Mouse (Mus musculus): Measurements from ENCODE around the gene Ccr1l1.
"Not testable (repeated sequence)": the region's sequence is repeated elsewhere in the genome, so short reads cannot be mapped to it uniquely, and the experiment has no call there.

Gene Ccr1l1

DNA sequence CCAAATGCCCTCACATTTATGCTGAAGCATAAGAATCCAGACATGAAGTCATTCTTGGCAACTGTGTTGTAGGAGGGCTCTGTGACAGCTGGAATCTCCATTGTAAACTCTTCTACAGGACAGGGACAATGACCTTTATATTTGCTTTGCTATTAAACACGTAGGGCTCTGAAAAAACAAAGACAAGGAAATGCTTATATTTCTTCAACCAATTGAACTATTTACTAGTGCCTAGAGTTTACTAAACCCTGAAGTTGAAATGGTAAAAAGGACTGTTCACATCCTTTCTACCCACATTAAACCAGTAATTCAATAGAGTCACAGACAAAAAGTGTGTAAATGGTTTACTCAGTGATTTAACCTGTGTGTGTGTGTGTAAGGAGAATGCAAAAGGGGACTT, at the start of gene Ccr1l1:
Gene Ccr1l1 (minus strand): TSS at position 101 of the 400 bp plus-strand sequence.
- no peak for DNase-seq

DNA sequence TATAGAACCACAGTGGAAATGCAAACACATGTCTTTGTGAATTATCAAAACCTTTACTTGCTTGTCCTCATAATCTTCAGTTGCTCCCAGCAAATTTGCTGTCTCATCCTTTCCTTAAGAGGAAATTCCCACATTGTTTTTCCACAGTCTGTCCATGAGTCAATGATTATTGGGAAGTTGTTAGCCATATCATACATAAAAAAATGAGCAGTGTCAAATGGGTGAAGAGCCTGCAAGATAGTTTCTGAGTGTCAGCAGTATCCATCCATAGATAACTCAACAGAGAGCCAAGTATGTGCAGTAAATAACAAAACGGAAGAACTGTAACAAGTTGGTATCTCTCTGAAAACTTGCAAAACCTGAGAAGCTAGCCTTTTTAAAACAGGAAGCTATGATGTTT, 43.5 kb upstream of the Ccr1l1 start, which contains the start of gene Ccr3:
Gene Ccr3 (plus strand): TSS at position 301 of the 400 bp plus-strand sequence.
- no peak for DNase-seq

DNA sequence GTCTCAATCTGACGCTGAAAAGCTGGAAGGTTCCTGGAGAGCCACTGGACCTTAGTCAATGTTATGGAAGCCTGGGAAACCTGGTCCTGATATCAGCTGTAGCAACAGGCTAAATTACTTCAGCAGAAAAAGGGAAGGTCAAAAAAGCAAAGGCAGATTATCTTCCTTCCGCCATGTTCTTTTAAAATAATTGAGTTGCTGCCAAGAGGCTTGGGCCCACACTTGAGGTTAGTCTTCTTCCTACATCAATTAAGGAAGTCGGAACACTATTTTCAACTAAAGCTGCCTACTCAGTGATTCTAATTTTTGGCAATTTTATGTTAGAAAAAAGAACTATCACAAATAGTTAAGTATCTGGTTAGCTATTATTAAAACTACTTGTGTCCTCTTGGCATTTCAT, 41.7 kb upstream of the Ccr1l1 start:
- DNase-seq = no peak

DNA sequence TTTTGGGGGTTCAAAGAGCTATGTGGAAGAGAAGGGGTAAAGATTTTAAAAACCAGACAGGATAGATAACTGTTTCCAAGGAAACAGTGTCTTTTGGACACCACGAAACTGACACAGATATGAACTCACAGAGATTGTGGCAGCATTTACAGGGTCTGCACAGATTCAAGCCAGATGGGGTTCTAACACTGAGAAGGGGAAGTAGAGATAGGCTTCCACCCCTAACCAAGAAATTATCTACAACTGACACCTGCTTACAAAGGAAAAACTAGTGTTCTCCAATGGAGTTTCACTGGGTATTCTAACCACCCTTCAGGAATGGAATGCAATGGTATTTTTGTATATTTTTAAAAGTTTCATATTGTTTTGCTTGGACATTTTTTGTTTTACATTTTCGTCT, 37.8 kb upstream of the Ccr1l1 start:
- no peak for DNase-seq

DNA sequence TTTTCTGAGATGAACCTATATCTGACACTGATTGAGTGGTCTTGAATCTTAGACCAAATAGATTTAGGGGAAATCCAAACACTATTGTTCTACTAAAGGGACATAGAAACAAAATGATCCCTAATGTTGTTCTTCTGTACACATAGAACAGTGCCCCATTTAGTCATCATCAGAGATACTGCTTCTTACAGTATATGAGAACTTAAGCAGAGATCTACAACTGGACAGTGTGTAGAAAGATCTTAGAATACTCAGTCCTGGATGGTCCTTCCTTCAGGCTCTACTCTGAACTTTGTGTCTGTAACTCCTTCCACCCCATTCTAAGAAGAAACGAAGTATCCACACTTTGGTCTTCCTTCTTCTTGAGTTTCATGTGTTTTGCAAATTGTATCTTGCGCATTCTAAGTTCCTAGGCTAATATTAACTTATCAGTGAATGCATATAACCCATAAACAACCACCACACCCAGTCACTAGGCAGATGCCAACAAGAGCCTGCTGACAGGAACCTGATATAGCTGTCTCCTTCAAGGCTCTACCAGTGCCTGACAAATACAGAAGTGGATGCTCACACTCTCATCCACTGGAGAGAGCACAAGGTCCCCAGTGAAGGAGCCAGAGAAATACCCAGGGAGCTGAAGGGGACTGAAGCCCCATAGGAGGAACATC, 36.9 kb upstream of the Ccr1l1 start:
- DNase-seq = no peak

DNA sequence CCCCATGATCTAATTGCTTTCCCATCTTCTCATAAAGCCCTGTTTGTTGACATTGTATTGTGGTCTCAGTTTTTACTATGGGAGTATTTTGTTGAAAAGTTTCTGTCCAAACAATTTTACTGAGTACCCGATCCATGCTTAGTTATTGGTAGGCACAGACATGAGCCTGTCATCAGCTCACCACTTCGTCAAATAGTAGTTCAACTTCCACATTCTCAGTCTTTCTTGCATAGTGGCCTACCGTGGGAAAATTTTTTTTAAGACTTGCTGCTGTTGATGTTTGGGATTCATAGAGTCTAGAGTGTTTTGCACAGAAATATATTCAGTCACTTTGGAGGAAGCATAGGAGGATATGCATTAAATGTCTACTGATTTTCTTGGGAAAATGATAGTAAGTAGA, 35.1 kb upstream of the Ccr1l1 start:
- no peak for DNase-seq

DNA sequence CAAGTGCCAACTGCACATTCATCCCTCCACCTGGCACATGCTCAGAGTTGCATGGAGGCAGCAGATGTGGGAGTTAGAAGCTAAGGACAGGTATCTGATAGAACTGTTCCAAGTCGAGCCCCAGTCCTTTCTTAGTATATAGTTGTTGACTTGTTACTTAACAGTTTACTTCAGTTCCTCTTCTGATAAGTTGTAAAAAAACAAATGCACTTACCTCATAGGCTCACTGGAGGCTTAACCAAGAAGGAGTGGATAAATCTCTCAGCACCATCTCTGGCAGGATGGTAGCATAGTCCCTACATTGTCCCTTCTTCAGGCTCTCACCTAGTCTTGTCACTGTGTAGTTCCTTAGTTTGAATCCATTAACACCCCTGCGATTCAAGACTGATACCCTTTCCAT, 34.5 kb upstream of the Ccr1l1 start:
- DNase-seq = no peak

DNA sequence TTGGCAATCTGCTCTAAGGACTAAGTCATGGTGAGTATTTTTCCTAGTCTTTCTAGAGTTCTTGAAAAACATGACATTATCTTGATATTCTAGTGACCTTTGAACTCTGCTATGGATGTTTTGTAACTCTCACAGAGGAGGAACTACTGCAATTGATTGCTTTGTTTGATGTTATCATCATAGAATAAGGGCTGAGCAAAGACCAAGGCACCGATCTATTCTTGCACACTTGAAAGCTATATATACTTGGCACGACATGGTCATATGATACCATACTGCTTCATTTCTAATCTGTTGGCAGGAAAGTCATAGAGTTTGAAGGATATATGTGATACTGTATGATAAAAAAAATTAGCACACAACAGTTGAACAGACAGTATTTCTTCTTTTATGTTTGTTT, 21.6 kb upstream of the Ccr1l1 start:
- no peak for DNase-seq

DNA sequence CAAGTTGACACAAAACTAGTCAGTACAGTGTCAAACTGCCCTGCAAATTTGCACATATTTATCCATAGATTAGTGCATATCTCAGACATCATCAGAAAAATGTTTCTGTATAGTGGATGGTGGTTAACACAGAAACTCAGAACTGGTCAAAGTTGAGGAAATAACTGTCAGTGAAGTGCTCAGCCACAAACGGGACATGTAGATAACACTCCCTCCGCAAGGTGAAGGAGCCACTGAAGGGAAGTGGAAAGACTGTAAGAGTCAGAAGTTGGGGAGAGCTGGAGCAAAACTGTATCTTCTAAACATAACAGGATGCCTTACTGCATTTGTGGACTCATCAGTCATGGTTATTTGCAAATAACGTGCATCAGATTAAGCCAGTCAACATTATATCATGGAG, 19.5 kb upstream of the Ccr1l1 start:
- DNase-seq = no peak

DNA sequence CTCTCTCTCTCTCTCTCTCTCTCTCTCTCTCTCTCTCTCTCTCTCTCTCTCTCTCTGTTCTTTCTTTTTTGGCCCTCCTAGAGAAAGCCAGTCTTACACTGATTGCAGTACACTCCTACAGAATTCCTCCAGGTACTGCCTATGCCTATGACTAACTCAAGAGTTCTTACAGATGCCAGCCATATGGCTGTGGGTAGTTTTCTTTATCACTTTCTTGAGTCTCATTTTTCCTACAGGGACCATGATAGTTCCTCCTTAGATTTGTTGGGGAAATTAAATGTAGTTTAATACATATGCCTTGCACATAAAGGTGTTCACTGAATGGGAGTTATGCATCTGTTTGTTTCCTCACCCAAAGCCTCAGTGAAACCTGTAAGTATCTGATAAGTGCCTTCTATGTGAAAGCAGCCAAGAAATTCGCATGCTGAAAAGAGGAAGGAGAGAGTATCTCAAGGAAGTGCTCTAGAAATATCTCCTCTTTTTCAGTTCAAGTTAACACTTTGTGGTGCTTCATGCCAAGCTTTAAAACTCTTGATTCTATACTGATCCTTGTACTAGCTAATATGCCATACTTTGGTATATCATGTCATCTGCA, 13.2 kb upstream of the Ccr1l1 start:
- no peak for DNase-seq

DNA sequence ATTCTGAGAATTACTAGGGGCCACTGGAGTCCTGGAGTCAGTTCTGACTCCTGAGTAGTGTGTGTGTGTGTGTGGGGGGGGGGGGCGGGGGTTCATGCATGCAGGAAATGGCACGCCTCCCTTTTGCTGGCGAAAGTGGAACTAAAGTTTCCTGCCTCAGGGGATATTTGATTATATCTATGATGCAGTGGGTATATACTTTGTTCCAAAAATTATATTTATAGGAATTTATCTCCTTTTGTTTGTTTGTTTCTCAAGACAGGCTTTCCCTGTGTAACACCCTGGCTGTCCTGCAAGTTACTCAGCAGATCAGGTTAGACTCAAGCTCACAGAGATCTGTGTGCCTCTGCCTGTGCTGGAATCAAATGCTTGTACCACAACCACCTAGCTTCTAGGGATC, 11.5 kb upstream of the Ccr1l1 start:
- DNase-seq = no peak

DNA sequence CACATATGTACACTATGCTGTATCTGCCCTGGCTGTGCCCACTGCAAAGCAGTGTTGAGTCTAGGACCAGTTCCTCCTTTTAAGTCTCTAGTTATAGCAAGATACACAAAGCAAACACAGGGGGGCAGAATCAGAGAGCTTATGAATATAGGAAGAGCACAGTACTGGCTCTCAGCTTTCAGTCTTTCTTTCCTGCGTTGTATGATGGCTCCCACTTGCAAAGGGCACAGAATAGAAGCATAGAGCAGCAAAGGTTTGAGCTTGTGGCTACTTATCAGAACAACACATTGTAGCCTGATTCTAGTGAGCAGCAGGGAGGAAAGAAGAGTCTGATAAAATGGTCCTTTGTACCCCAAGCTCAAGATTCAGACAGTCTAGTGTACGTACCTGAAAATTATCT, 8.0 kb upstream of the Ccr1l1 start:
- no peak for DNase-seq

DNA sequence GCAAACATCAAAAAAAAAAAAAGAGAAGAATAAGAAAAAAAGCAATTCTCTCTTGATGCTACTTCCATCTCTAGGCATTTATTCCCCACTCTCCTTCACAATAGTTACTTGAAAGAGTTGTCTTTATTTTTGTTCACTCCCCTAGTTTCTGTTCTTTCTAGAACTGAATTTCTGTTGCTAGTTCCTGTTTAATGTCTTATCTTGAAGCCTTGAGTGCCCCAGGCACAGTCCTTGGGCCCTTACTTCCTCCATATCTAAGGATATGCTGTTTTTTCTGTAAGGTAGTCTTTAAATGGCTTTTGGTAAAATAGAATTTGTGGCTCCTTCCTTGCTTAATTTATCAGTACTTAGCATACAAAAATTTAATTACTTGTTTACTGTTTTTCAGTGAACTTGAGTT, 6.7 kb upstream of the Ccr1l1 start:
- no peak for DNase-seq

DNA sequence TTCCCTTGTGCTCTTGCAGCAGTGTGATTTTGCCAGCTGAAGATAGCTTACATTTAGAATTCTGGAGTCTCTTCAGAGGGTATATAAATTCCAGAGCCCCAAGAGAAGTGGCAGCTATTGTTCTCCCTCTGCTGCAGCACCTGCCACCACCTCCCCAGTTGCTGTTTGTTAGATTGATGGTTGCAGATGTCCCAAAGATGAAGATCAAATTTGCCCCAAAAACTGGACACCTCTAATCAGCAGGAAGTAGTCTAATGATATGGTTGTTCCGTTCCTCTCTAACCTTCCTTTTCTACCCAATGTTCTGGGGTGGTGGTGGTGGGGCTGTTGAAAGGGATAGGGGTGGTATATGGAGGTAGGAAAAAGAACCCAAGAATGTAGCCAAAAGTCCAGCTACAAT, 4.5 kb upstream of the Ccr1l1 start:
- no peak for DNase-seq

DNA sequence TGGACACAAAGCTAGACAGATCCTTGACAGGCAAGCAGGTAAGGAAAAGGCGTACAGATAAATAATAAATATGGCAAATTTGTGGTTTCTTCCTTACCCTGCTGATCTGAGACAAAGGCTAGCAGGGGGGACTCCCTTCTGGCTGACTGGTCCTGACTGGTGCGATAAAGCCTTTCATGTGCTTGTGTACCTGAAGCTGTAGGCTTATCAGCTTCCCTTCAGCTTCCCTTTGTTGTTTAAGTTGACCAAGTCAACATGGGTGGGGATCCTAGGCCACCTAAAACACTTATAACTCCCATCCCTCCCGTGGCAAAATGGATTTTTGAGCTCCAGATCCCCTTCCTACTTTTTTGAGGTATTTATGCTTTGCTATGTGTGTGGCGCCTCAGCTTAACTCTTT, 3.7 kb upstream of the Ccr1l1 start:
- no peak for DNase-seq

DNA sequence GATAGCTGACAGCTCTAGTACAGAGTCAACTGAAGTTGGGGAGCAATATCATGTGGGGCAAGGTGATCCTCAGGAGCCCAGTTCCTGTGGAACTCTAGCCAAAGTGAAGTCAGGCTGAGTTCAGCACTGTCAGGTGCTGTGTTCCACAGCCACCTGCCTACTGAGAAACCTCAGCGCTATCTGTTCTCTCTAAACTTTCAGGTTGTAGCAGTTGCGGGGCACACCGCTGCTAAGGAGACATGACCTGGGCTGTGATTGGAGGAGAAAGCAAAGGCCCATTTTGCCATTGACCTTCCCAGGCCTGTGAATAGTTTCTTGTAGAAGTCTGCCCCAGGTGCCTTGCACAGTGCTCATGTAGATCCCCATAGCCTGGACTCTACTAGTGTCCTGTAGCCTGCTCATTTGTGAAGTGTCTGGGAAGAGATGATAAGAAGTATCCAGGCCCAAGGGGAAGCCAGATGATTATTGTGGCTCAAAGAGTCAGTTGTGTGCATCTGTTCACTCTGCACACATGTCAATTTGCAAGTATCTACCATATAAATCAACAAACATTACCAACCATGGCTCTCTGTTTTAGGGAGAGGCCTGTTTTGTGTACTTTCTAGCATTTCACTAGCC, 2.8 kb upstream of the Ccr1l1 start:
- not testable (repeated sequence) for DNase-seq

DNA sequence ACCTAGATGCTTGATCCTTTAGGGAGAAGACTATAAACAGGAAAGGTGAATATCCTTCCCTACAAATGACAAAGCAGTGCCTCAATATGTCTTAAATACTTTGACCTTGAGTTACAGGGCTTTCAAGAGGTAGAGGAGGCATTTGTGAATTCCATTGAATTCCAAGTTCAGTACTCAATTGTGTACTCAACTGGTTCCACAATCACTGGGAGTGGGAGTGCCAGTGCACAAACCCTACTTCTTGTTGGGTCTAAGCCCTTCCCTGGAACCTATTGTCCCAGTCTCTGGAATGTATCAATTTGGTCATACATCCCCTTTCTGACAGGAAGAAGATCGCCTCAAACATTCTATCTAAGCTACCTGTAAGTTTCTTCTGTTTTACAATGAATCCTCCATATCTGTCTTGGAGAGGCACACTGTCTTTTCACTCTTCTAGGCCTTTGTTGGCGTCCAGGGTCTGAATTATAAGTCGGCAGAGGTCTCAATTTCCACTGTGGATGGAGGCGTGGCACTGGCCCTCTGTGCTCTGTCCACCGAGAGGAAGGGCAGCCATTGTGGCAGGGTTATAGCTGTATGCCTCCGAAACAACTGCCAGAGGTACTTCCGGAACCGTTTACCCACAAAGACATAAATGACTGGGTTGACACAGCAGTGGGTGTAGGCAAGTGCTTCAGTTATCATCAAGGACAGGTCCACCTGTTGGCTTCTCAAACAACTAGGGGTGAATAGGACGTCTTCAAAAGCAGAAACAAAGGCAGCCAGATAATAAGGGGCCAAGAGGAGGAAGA, 1.1 kb downstream of the Ccr1l1 start:
- DNase-seq = no peak

DNA sequence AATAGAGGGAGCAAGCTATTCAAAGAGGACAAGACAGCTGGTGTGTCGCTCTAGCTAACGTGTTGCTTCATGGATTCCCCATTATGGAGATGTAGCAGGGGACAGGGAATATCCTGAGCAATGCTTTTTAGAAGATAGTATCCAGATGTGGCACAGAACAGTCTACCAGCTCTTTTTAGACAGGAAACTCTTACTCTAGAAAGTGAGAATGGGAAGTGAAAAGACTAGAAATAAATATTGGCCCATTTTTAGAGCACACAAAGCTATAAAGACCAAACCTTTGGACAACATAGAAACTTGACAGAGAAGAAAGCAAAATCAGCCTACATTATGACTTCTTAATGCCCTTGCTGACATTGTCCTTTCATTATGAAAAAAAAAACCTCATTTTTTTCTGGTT, 2.6 kb downstream of the Ccr1l1 start:
- DNase-seq = no peak

DNA sequence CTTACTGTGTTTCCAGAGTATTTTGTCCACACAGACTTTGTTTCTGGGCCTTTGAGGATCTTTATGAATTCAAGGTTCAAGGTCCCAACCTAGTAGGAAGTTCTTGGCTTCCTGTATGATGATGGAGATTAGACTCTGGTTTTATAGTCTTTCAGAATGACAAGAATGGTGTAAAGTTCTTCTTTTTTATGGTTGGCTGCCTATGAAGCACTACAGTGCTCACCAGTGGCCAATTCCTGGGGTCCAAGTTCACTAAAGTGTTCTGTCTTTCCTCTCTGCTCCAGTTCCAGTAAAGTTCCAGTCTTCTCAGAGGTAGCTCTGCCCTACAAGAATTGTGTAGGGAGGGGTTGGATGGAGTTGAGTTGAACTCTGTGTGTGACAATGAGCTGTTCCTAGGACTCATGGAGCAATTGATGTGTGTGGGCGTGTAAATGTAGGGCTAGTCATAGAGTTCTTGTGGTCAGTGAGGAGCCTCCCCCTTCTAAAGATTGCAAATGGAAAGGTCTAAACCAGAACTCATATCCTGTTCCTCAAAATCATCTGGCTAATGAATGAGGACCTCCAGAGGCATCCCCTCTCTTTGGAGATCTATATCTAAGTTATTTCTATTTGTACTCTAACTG, 9.8 kb downstream of the Ccr1l1 start, which contains the start of gene Ccr1:
Gene Ccr1 (minus strand): TSS at position 403 of the 623 bp plus-strand sequence.
- DNase-seq = no peak

DNA sequence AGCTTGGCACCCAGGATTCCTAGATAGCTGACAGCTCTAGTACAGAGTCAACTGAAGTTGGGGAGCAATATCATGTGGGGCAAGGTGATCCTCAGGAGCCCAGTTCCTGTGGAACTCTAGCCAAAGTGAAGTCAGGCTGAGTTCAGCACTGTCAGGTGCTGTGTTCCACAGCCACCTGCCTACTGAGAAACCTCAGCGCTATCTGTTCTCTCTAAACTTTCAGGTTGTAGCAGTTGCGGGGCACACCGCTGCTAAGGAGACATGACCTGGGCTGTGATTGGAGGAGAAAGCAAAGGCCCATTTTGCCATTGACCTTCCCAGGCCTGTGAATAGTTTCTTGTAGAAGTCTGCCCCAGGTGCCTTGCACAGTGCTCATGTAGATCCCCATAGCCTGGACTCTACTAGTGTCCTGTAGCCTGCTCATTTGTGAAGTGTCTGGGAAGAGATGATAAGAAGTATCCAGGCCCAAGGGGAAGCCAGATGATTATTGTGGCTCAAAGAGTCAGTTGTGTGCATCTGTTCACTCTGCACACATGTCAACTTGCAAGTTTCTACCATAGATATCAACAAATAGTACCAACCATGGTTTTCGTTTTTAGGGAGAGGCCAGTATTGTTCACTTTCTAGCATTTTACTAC, 11.2 kb downstream of the Ccr1l1 start:
- DNase-seq = not testable (repeated sequence)

DNA sequence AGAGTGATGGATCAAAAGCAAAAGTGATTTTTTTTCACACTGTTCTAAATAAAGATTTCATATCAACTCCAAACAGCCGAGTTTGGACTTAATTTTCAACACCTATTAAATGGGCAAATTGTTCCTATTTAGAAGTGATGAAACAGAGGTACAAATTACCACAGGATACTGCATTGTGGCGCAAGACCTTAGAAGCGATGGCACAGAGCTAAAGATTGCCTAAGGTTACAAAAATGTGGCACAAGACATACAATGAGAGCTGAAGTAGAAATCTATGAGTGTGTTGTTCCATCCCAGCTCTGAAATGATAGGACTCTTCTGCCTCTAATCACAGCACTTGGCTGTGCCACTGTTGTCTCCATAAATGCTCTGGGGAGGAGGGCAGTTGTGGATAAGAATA, 13.4 kb downstream of the Ccr1l1 start:
- DNase-seq = no peak

DNA sequence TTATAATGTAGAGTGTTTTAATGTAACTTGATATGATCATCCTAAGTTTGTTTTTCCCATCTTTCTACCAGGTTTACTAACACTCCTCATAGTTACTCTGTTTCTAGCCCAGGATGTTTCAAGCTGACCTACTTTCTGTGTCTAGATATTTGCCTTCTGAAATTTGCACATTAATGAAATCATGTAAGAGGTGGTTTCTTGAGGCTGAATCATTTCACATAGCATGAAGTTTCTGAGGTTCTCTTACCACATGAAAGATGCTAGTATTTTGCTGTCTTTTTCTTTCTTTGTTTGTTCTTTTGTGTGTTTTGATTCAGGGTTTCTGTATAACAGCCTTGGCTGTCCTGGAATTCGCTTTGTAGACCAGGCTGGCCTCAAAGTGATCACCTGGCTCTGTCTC, 18.0 kb downstream of the Ccr1l1 start:
- no peak for DNase-seq

Data from cerebellum, adult 11-12 months (tissue).